Comparison of ENCODE assay signal across 23 mouse cellular contexts in the genomic region with DNA sequence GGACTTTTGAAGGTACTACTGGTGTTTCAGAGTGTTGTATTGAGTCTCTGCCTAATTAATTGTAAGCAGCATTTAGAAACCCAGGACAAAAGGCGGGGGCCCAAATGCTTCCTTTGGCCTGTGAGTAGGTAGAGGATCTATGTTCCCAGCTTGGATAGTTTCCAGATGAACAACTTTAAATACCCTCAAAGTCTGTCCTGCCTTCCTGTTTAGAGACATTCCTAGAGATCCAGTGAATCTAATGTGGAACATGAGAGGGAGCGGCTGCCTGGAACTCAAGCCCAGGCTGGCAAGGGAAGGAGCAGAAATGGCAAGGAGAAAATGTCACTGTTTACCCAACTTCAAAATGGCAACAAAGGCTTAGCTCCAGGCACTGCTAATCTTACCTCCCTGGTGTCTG.
DNase-seq lines count a peak whose midpoint lies in the region; ATAC-seq and TF ChIP-seq lines count a peak whose summit lies in the region.
"Had no signal": no experiment of that assay in that cellular context is flagged by ENCODE, and none has a peak within 500 bp of the region (broad histone marks: within the 10 kb centered on the region; RNA-seq: fewer than 3 reads in every experiment).

No protein-coding gene starts in this region.

- no peak overlapping the region for H3K9ac ChIP-seq in midbrain, embryonic 11.5 days (ENCODE audit: low read length)
- no peak overlapping the region for H3K9ac ChIP-seq in midbrain, embryonic 13.5 days (replicated peaks)
- no peak overlapping the region for H3K9ac ChIP-seq in embryonic facial prominence, embryonic 13.5 days
- H3K9ac ChIP-seq: embryonic facial prominence, embryonic 15.5 days; heart, embryonic 15.5 days; hindbrain, embryonic 13.5 days had no signal

- TF ChIP-seq CTCF in gastrocnemius, adult 2 months (IDR thresholded peaks at IDR 0.05) = no peak

- no peaks in the 10 kb centered on the region for H3K9me3 ChIP-seq in midbrain, embryonic 11.5 days (ENCODE audit: control insufficient read depth, low read length)
- no peaks in the 10 kb centered on the region for H3K9me3 ChIP-seq in midbrain, embryonic 13.5 days
- no peaks in the 10 kb centered on the region for H3K9me3 ChIP-seq in embryonic facial prominence, embryonic 13.5 days
- H3K9me3 ChIP-seq: embryonic facial prominence, embryonic 15.5 days; heart, embryonic 15.5 days; hindbrain, embryonic 13.5 days had no signal

- peak overlapping the region; percentile 56 for H3K27ac ChIP-seq in gastrocnemius, adult 2 months
- no peak overlapping the region for H3K27ac ChIP-seq in midbrain, embryonic 11.5 days (ENCODE audit: low read depth, low read length)
- H3K27ac ChIP-seq in midbrain, embryonic 13.5 days = no peak overlapping the region
- H3K27ac ChIP-seq in embryonic facial prominence, embryonic 13.5 days = peak overlapping the region; percentile 45
- H3K27ac ChIP-seq: embryonic facial prominence, embryonic 15.5 days; heart, adult 2 months; heart, embryonic 15.5 days; hindbrain, postnatal 0 days had no signal

- 70% methylated on average over 2 of the region's 2 CpGs for WGBS in midbrain, embryonic 11.5 days
- WGBS in midbrain, embryonic 13.5 days = 73% methylated on average over 2 of the region's 2 CpGs
- 50% methylated on average over 2 of the region's 2 CpGs for WGBS in embryonic facial prominence, embryonic 13.5 days

- no peak for ATAC-seq in midbrain, embryonic 11.5 days (ENCODE audit: low FRiP score)
- no peak for ATAC-seq in midbrain, embryonic 13.5 days
- no peak for ATAC-seq in embryonic facial prominence, embryonic 13.5 days (ENCODE audit: insufficient number of reproducible peaks, insufficient read depth, low FRiP score, low TSS enrichment, low read depth)
- ATAC-seq: hindbrain, postnatal 0 days; intestine, embryonic 16.5 days had no signal

- no peaks in the 10 kb centered on the region for H3K27me3 ChIP-seq in midbrain, embryonic 11.5 days (ENCODE audit: control insufficient read depth, insufficient read depth, low read length)
- H3K27me3 ChIP-seq in midbrain, embryonic 13.5 days = no peaks in the 10 kb centered on the region
- H3K27me3 ChIP-seq in embryonic facial prominence, embryonic 13.5 days = no peaks in the 10 kb centered on the region
- H3K27me3 ChIP-seq: CH12.LX; embryonic facial prominence, embryonic 15.5 days; heart, embryonic 15.5 days; hindbrain, embryonic 13.5 days had no signal

- no peaks in the 10 kb centered on the region for H3K4me1 ChIP-seq in midbrain, embryonic 11.5 days (ENCODE audit: control insufficient read depth, insufficient read depth, low read length)
- H3K4me1 ChIP-seq in midbrain, embryonic 13.5 days (replicated peaks) = no peaks in the 10 kb centered on the region; the same call in 1 of the 2 replicates
- peaks cover 34% of the 10 kb centered on the region for H3K4me1 ChIP-seq in embryonic facial prominence, embryonic 13.5 days

- no peaks in the 10 kb centered on the region for H3K36me3 ChIP-seq in midbrain, embryonic 11.5 days (ENCODE audit: control insufficient read depth, insufficient read depth, low read length)
- no peaks in the 10 kb centered on the region for H3K36me3 ChIP-seq in midbrain, embryonic 13.5 days
- H3K36me3 ChIP-seq in embryonic facial prominence, embryonic 13.5 days = no peaks in the 10 kb centered on the region
- H3K36me3 ChIP-seq: embryonic facial prominence, embryonic 15.5 days; heart, embryonic 15.5 days; hindbrain, embryonic 13.5 days had no signal

- no peak overlapping the region for H3K4me3 ChIP-seq in gastrocnemius, adult 2 months
- H3K4me3 ChIP-seq in midbrain, embryonic 11.5 days (ENCODE audit: low read depth, low read length) = no peak overlapping the region
- no peak overlapping the region for H3K4me3 ChIP-seq in midbrain, embryonic 13.5 days (replicated peaks)
- H3K4me3 ChIP-seq in embryonic facial prominence, embryonic 13.5 days = no peak overlapping the region
- H3K4me3 ChIP-seq: embryonic facial prominence, embryonic 15.5 days; erythroblast, embryonic 14.5 days; heart, adult 2 months; heart, embryonic 15.5 days; hindbrain, embryonic 13.5 days had no signal

- intact Hi-C loops in gastrocnemius, adult 2 months (cut with DNase I) = loop anchor here (5.0 kb wide), 1 partner anchor 122 kb away; no protein-coding TSS in a partner anchor
- intact Hi-C loops in gastrocnemius, postnatal 14 days (cut with DNase I; ENCODE audit: low total_unique reads) = no loop called here

- no peak for DNase-seq in gastrocnemius, adult 2 months
- DNase-seq in gastrocnemius, postnatal 14 days = no peak
- DNase-seq in midbrain, embryonic 11.5 days (ENCODE audit: low spot score, missing footprints) = peak; percentile 17
- DNase-seq in retina, postnatal 1 day = no peak
- DNase-seq: adrenal gland, adult 2 months; adrenal gland, postnatal 25 days; cerebellum, adult 8-10 months; cerebellum, postnatal 14 days; embryo, embryonic 11 days; gastrocnemius, postnatal 36 days; heart, adult 2 months; heart, postnatal 14 days; kidney, adult 2 months had no signal

- H3K4me2 ChIP-seq in midbrain, embryonic 11.5 days = no peak overlapping the region
- H3K4me2 ChIP-seq in midbrain, embryonic 13.5 days (replicated peaks) = no peak overlapping the region
- no peak overlapping the region for H3K4me2 ChIP-seq in embryonic facial prominence, embryonic 13.5 days
- H3K4me2 ChIP-seq: embryonic facial prominence, embryonic 15.5 days; heart, embryonic 11.5 days; heart, embryonic 15.5 days; hindbrain, embryonic 13.5 days had no signal

Comparison
In these comparisons a context has a peak if more than half of its experiments do, and no peak if none do; other contexts are left out.
1. H3K27ac ChIP-seq: peak in gastrocnemius, adult 2 months (single experiment) and embryonic facial prominence, embryonic 13.5 days (single experiment); none in midbrain, embryonic 11.5 days (single experiment) and midbrain, embryonic 13.5 days (single experiment).